Mouse (Mus musculus) hindbrain, postnatal 0 days (tissue): Measurements from ENCODE around the gene Mark2. TPM values are rescaled to one million over a fixed set of nuclear protein-coding genes. Genes with fewer than 3 reads are reported as not detected.
A peak's percentile ranks its signal among the peaks of the same experiment; 100 is the strongest.

Experiments used
- ATAC-seq: fragments of 200-750 bp; cut with Nextera tagmentation; 2 replicates; pipeline ENCODE4 v1.8.0; 2017; ENCODE audit warnings: mild to moderate bottlenecking, moderate TSS enrichment, moderate library complexity
- DNase-seq: peaks from one replicate; pipeline ENCODE4 v3.0.0-alpha.2; 2015; ENCODE audit warnings: low spot score
- H3K27ac ChIP-seq: fragments of 300-500 bp; sonication (generic); 2 replicates; pipeline ENCODE4 v1.5.1; 2014; ENCODE audit warnings: mild to moderate bottlenecking
- H3K27me3 ChIP-seq: fragments of 300-500 bp; sonication (generic); 2 replicates; pipeline ENCODE4 v1.6.1; 2014; ENCODE audit warnings: low read length, mixed read lengths; ENCODE audit not compliant: insufficient read depth
- H3K36me3 ChIP-seq: fragments of 300-500 bp; sonication (generic); 2 replicates; pipeline ENCODE4 v1.6.1; 2014; ENCODE audit warnings: low read length, mixed read lengths; ENCODE audit not compliant: insufficient read depth
- H3K4me1 ChIP-seq: fragments of 300-500 bp; sonication (generic); 2 replicates; pipeline ENCODE4 v1.6.1; 2014; ENCODE audit warnings: antibody characterized with exemption, low read length, mixed read lengths; ENCODE audit not compliant: insufficient read depth
- H3K4me2 ChIP-seq: fragments of 300-500 bp; sonication (generic); 2 replicates; pipeline ENCODE4 v1.6.1; 2014; ENCODE audit warnings: low read depth, mild to moderate bottlenecking, low read length, moderate library complexity, mixed read lengths
- H3K4me3 ChIP-seq: fragments of 300-500 bp; sonication (generic); 2 replicates; pipeline ENCODE4 v1.5.1; 2014; ENCODE audit warnings: low read length
- H3K9ac ChIP-seq: fragments of 300-500 bp; sonication (generic); replicated peaks from 2 replicates; pipeline ENCODE4 v1.6.1; 2014; ENCODE audit warnings: mild to moderate bottlenecking, low read length, moderate library complexity, mixed read lengths
- H3K9me3 ChIP-seq: fragments of 300-500 bp; sonication (generic); 2 replicates; pipeline ENCODE4 v1.6.1; 2016; ENCODE audit warnings: low read length, mixed read lengths
- CTCF ChIP-seq: IDR thresholded peaks from 2 replicates; pipeline ENCODE4 v1.5.1; 2016; ENCODE audit warnings: antibody characterized with exemption, control low read depth, low read depth
- WGBS: fragments of 180-500 bp; shearing (Covaris S2); extraction: QIAGEN DNeasy Blood & Tissue Kit; methylation state at CpG from one replicate; pipeline ENCODE4 v1.1.7; 2014; 5-methylcytosine and 5-hydroxymethylcytosine counted together
- polyA plus RNA-seq: library from polyadenylated mRNA; unstranded; fragments of >200 nt; fragmentation: Nextera tagmentation; extraction: Ambion mirVana; gene quantifications from 2 replicates; pipeline ENCODE4 v1.2.1, GENCODE M21; 2015
- total RNA-seq: library from RNA; depleted of rRNA; stranded (reverse); fragments of >200 nt; gene quantifications from 2 replicates; pipeline ENCODE4 v1.2.3, GENCODE M21; 2014

Mark2 gene
- total and polyA plus RNA-seq, 2 experiments from 2014 or later = 31.4 to 39.9 TPM

DNA sequence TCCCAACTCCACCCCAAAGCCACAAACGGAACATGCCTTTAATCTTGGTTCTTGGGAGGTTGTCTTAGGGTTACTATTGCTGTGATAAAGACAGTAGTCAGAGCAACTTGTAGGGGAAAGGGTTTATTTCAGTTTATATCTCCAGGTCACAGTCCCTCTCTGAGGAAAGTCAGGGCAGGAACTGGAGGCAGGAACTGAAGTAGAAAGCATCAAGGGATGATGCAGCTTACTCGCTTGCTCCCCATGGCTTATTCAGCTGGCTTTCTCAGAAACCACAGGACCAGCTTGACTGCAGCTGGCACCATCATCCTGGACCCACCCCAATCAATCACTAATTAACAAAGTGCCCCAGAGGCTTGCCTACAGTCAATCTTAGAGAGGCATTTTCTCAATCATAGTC is 28.0 kb downstream of the Mark2 start:
- H3K27ac ChIP-seq = no peak overlapping the region
- H3K4me2 ChIP-seq = no peak overlapping the region
- no peak overlapping the region for H3K9ac ChIP-seq
- peaks cover 36% of the 10 kb centered on the region for H3K4me1 ChIP-seq
- WGBS = 79% methylated on average over 2 of the region's 2 CpGs
- H3K9me3 ChIP-seq = no peaks in the 10 kb centered on the region
- H3K36me3 ChIP-seq = no peaks in the 10 kb centered on the region
- no peak for TF ChIP-seq CTCF
- H3K4me3 ChIP-seq = no peak overlapping the region
- ATAC-seq (no peak), DNase-seq (no peak)
- H3K27me3 ChIP-seq = no peaks in the 10 kb centered on the region

GRCm38 (mm10) chr19:7311306-7311705 is 30.4 kb downstream of the Mark2 start:
- WGBS = 29% methylated on average over 10 of the region's 10 CpGs
- no peaks in the 10 kb centered on the region for H3K9me3 ChIP-seq
- H3K4me3 ChIP-seq = no peak overlapping the region
- ATAC-seq = no peak
- peak; percentile 47 for DNase-seq
- no peak for TF ChIP-seq CTCF
- no peaks in the 10 kb centered on the region for H3K36me3 ChIP-seq
- H3K9ac ChIP-seq = no peak overlapping the region
- H3K27me3 ChIP-seq = no peaks in the 10 kb centered on the region
- peak overlapping the region; percentile 70 for H3K27ac ChIP-seq
- 0 out of 2 replicates have a peak overlapping the region, but pooled peaks have one; percentile 5 for H3K4me2 ChIP-seq
- H3K4me1 ChIP-seq = peaks cover 45% of the 10 kb centered on the region

DNA sequence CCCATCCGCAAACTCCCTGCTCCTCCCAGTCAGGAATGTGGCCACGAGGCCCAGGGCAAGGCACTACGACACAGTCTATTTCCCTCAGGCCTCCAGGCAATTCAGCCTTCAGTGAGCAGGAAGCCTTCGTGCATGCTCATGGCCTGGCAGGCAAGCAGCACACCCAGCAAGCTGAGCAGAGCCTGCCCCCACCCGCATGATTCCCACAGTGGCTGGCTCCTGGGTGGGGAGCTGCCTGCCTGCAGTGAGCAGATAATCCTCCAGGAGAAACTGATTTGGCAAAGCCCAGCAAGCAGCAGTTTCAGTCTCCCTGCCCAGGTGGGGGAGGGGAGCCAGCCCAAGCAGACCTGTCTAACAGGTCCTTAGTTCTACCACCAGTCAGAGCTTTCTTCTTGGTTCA is 31.0 kb downstream of the Mark2 start:
- WGBS = 24% methylated on average over 5 of the region's 5 CpGs
- peak; percentile 55 for ATAC-seq
- H3K4me1 ChIP-seq = peaks cover 43% of the 10 kb centered on the region

DNA sequence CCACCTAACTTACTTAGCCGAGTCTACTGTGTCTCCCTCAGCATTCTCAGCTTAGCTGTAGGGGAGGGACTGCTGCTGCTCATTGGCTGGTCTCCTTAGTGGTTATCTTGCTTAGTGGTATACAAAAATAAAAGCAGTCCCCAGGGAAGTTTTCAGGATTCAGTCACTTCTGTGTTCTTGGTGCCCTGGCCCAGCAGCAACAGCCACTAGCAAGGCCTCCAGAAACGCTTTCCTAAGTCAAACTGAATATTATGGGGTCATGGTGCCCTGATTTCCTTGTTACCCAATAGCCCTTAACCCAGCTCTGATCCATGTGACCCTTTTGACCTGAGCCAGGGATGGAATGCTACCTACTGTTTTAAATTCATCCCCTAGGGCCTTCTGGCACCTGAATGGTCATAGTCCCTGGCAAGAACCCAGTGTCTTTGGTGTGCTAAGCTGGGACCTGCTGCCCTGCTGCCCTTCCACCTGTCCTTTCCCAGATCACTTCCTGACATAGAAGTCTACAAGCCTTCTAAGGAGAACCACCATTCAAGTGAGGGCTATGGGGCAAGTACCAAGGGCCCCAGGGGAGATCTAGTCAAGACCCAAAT is 31.8 kb downstream of the Mark2 start:
- ATAC-seq = no peak
- H3K9me3 ChIP-seq = no peaks in the 10 kb centered on the region

More for the DNA sequence above, 31.0 kb downstream of the Mark2 start:
- H3K4me2 ChIP-seq = no peak overlapping the region
- H3K9ac ChIP-seq = no peak overlapping the region
- H3K27ac ChIP-seq = peak overlapping the region; percentile 70
- TF ChIP-seq CTCF = peak; percentile 20; the same call in 1 of the 2 replicates
- peak; percentile 15 for DNase-seq
- no peak overlapping the region for H3K4me3 ChIP-seq
- no peaks in the 10 kb centered on the region for H3K36me3 ChIP-seq
- no peaks in the 10 kb centered on the region for H3K27me3 ChIP-seq
- no peaks in the 10 kb centered on the region for H3K9me3 ChIP-seq

DNA sequence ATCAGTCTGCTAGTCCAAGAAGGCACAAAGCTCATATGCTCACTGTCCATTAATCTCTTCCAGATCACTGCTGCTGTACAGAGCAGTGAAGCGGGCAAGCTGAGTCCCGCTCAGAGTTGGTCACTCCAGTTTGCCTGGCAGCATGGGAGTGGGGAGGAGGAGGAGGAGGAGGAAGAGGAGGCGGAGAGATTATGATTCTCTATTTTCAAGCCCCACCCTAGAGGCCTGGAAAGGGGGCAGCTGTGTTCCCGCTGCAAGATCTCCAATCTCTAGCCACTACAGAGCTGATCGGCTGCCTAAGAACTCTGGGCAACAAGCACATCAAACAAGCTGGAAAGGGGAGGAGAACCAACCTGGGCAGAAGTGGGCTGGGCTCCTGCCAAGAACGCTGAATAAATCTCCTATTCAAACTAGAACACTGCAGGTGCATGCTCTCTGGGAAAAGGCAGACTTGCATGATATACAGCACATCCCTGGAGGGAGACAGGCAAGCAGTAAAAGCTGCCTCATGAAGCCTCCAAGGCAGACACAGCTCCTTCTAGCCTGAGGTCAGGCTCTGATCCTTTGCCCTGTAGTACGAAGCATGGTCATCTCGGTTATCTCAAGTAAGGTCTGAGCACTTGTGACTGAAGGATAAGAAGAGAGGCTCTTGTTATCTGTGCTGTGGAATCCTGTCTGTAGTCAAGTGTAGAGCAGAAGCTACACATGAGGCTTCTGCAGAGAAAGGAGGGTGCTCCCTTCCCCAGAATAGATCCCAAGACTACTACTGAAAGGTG is 33.5 kb downstream of the Mark2 start:
- Histone ChIP-seq H3K4me3 (no peak overlapping the region), H3K9ac (no peak overlapping the region), H3K9me3 (no peaks in the 10 kb centered on the region), H3K36me3 (no peaks in the 10 kb centered on the region), H3K27ac (peak overlapping the region; percentile 56), H3K4me1 (peaks cover 43% of the 10 kb centered on the region), H3K27me3 (no peaks in the 10 kb centered on the region), H3K4me2 (no peak overlapping the region)
- peak; percentile 32 for DNase-seq
- TF ChIP-seq CTCF = no peak
- ATAC-seq = peak; percentile 50
- WGBS = 42% methylated on average over 8 of the region's 8 CpGs

More for the DNA sequence above, 31.8 kb downstream of the Mark2 start:
- peaks cover 43% of the 10 kb centered on the region for H3K4me1 ChIP-seq
- no peaks in the 10 kb centered on the region for H3K27me3 ChIP-seq
- H3K27ac ChIP-seq = peak overlapping the region; percentile 70; the same call in 1 of the 2 replicates
- H3K4me2 ChIP-seq = no peak overlapping the region
- H3K9ac ChIP-seq = no peak overlapping the region
- TF ChIP-seq CTCF = no peak
- H3K4me3 ChIP-seq = no peak overlapping the region
- DNase-seq = no peak
- H3K36me3 ChIP-seq = no peaks in the 10 kb centered on the region
- WGBS = 78% methylated on average over 2 of the region's 2 CpGs

GRCm38 (mm10) chr19:7306968-7307367 is 34.7 kb downstream of the Mark2 start:
- no peaks in the 10 kb centered on the region for H3K27me3 ChIP-seq
- no peak overlapping the region for H3K4me2 ChIP-seq
- H3K9ac ChIP-seq = no peak overlapping the region
- no peak overlapping the region for H3K27ac ChIP-seq
- no peak for DNase-seq
- no peaks in the 10 kb centered on the region for H3K9me3 ChIP-seq
- TF ChIP-seq CTCF = no peak
- no peak overlapping the region for H3K4me3 ChIP-seq
- peaks cover 40% of the 10 kb centered on the region for H3K4me1 ChIP-seq
- no peaks in the 10 kb centered on the region for H3K36me3 ChIP-seq
- no peak for ATAC-seq
- 64% methylated on average over 3 of the region's 3 CpGs for WGBS
